Mouse (Mus musculus): ENCODE measurements around the gene Txnrd3. TPM values are rescaled to one million over a fixed set of nuclear protein-coding genes. Genes with fewer than 3 reads are reported as not detected.
A peak's percentile ranks its signal among the peaks of the same experiment; 100 is the strongest.

Txnrd3 gene
- polyA plus RNA-seq, 1 experiment from 2014 or later = 16.7 TPM

DNA sequence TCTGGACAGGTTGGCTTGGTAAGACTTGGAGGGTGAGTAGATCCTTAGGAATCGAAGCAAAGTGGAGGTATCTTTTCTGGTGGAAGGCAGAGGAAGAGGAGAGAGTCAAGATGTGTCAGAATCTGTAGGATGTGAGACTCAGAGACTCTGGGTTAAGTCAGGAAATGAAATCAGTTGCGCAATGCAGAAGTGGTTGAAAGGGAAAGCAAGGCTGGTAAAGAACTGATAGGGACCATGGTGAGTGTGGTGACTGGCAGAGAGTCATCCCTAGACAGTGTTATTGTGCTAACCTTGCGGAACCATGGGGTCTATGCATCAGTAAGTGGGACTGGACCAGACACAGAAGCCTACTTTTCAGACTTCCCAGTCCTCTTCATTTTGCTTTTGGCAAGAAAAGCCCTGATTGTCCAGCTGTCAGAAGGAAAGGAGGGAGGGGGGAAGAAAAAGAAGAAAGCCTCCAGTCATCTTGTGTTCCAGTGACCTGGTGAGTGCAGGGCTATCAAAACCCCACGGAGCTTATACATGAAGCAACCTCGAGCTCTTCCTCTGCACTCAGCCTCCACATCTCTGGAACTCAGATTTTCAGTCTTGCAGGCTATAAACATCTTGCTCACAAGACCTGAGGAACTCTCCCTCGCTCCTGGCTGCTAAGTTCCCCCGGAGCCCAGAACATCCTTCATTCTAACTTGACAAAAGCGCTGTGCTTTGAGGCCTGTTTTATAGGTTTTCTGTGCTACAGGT lies 15.6 kb upstream of the Txnrd3 start:
- no peaks in the 10 kb centered on the region for H3K36me3 ChIP-seq (replicated peaks)
- 71% methylated on average over 8 of the region's 8 CpGs for WGBS
- no peaks in the 10 kb centered on the region for H3K9me3 ChIP-seq
- H3K27ac ChIP-seq = no peak overlapping the region
- H3K4me1 ChIP-seq = peaks cover 6% of the 10 kb centered on the region
- H3K9ac ChIP-seq = no peak overlapping the region
- no peaks in the 10 kb centered on the region for H3K27me3 ChIP-seq (replicated peaks)
- no peak overlapping the region for H3K4me2 ChIP-seq
- no peak for ATAC-seq (replicated peaks)
- H3K4me3 ChIP-seq = no peak overlapping the region

GRCm38 (mm10) chr6:89631809-89632562 lies 11.8 kb upstream of the Txnrd3 start:
- Histone ChIP-seq H3K27ac (no peak overlapping the region), H3K9ac (0 out of 2 replicates have a peak overlapping the region, but pooled peaks have one; percentile 24), H3K36me3 (replicated peaks) (no peaks in the 10 kb centered on the region), H3K27me3 (replicated peaks) (no peaks in the 10 kb centered on the region), H3K4me1 (peaks cover 10% of the 10 kb centered on the region), H3K9me3 (no peaks in the 10 kb centered on the region), H3K4me2 (0 out of 2 replicates have a peak overlapping the region, but pooled peaks have one; percentile 28), H3K4me3 (no peak overlapping the region)
- 12% methylated on average over 10 of the region's 10 CpGs for WGBS
- ATAC-seq (replicated peaks) = peak; percentile 84

DNA sequence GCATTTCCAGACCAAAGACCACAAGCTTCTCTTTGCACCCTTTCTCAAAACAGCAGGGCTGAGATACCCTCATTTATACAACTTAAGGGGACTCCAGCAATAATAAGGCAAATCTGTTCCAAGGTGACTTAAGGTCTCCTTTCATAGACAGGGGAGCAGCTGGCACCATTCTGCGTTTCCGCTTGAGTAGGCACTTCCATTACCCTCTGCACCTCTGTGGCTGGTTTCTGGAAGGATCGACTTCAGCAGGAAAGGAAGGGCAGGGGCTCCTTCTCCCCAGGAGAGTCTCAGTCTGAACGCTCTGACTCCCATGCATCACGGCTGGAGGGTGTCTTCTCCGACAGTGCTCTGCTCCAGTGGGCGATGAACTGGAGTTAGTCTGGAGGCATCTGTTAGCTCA lies 10.7 kb upstream of the Txnrd3 start:
- Histone ChIP-seq H3K4me3 (no peak overlapping the region), H3K27me3 (replicated peaks) (no peaks in the 10 kb centered on the region), H3K36me3 (replicated peaks) (no peaks in the 10 kb centered on the region), H3K9ac (no peak overlapping the region), H3K4me1 (peaks cover 10% of the 10 kb centered on the region), H3K9me3 (no peaks in the 10 kb centered on the region), H3K27ac (no peak overlapping the region), H3K4me2 (no peak overlapping the region)
- ATAC-seq (replicated peaks) = no peak
- WGBS = 56% methylated on average over 7 of the region's 7 CpGs

- no peaks in the 10 kb centered on the region for H3K36me3 ChIP-seq (replicated peaks)
- H3K4me2 ChIP-seq = no peak overlapping the region
- H3K4me3 ChIP-seq = no peak overlapping the region
- no peak overlapping the region for H3K9ac ChIP-seq
- H3K27ac ChIP-seq = no peak overlapping the region
- ATAC-seq (replicated peaks) = no peak
- no peaks in the 10 kb centered on the region for H3K9me3 ChIP-seq
- no peaks in the 10 kb centered on the region for H3K27me3 ChIP-seq (replicated peaks)
- WGBS = 44% methylated on average over 8 of the region's 8 CpGs
- H3K4me1 ChIP-seq = peaks cover 10% of the 10 kb centered on the region
Measured at GRCm38 (mm10) chr6:89634400-89634799, 9.4 kb upstream of the Txnrd3 start.

- no peak overlapping the region for H3K9ac ChIP-seq
- no peak overlapping the region for H3K4me2 ChIP-seq
- H3K36me3 ChIP-seq (replicated peaks) = no peaks in the 10 kb centered on the region
- no peaks in the 10 kb centered on the region for H3K27me3 ChIP-seq (replicated peaks)
- WGBS = 83% methylated on average over 4 of the region's 4 CpGs
- no peak overlapping the region for H3K4me3 ChIP-seq
- no peak overlapping the region for H3K27ac ChIP-seq
- H3K4me1 ChIP-seq = peaks cover 5% of the 10 kb centered on the region; the same call in 1 of the 2 replicates
- ATAC-seq (replicated peaks) = no peak
- no peaks in the 10 kb centered on the region for H3K9me3 ChIP-seq
Measured at GRCm38 (mm10) chr6:89637977-89638376, 5.8 kb upstream of the Txnrd3 start.

- H3K27me3 ChIP-seq (replicated peaks) = no peaks in the 10 kb centered on the region
- no peaks in the 10 kb centered on the region for H3K9me3 ChIP-seq
- 40% methylated on average over 2 of the region's 2 CpGs for WGBS
- no peak overlapping the region for H3K9ac ChIP-seq
- H3K4me1 ChIP-seq = peaks cover 5% of the 10 kb centered on the region; the same call in 1 of the 2 replicates
- no peak overlapping the region for H3K27ac ChIP-seq
- H3K4me2 ChIP-seq = no peak overlapping the region
- no peak overlapping the region for H3K4me3 ChIP-seq
- no peaks in the 10 kb centered on the region for H3K36me3 ChIP-seq (replicated peaks)
- ATAC-seq (replicated peaks) = no peak
Measured at GRCm38 (mm10) chr6:89639025-89639424, 4.8 kb upstream of the Txnrd3 start.

DNA sequence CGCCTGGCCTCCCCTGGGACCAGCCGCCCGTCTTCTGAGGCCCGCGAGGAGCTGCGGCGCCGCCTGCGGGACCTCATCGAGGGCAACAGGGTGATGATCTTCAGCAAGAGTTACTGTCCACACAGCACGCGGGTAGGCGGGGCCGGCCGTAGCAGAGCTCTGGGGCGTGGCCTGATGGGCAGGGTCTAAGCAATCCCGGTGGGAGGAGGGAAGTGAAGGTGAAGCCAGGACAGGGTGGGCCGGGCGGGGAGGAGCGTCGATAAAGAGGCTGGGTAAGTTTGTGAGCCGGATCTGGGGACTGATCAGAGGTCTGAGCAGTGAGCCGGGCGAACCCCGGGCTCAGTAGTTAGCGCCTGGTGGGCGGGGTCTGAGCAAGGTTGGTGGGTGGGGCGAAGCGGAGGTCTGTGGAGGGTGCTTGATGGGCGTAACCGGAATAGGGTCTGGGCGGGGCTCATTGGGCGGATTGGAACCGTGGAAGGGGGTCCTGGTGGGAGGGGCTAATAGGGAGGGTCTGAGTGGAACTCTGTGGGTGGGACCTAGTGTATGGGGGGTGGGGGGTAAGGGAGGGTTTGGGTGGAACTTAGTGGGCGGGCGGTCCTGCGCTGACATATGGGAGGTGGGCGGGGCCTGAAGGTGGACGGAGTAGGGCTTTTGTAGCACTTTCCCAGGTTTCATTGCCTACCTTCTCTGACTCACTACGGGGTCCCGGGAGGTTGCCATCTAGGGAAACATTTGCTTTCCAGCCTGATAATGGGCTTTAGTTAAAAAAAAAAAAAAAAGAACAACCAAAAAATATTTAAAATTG lies 685 bp downstream of the Txnrd3 start:
- Histone ChIP-seq H3K27me3 (replicated peaks) (no peaks in the 10 kb centered on the region), H3K36me3 (replicated peaks) (no peaks in the 10 kb centered on the region), H3K9ac (peak overlapping the region; percentile 58), H3K4me3 (peak overlapping the region; percentile 70), H3K4me2 (peak overlapping the region; percentile 85), H3K27ac (peak overlapping the region; percentile 86), H3K9me3 (no peaks in the 10 kb centered on the region), H3K4me1 (peaks cover 12% of the 10 kb centered on the region)
- 0% methylated on average over 40 of the region's 41 CpGs for WGBS
- ATAC-seq (replicated peaks) = peak; percentile 94

DNA sequence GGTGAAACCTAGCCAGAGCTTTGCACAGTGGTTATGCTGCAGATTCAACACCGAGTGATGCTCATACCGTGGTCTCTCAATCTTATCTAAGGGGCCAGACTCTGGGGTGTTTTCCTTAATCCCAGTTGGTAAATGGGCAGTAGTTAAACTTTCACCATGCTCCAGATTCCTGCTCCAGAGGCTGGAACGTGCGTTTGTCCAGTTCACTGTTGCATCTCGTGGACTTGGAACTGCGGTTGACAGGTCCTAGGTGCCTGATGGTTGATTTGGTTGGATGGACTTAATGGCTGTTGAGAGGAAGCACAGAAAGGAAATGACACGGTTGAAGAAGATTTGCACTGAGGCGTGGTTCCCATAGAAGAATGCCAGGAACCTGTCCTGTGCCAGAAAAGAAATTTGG lies 6.1 kb downstream of the Txnrd3 start:
- WGBS = 95% methylated on average over 8 of the region's 8 CpGs
- H3K4me3 ChIP-seq = no peak overlapping the region
- H3K4me2 ChIP-seq = no peak overlapping the region
- ATAC-seq (replicated peaks) = no peak
- no peaks in the 10 kb centered on the region for H3K9me3 ChIP-seq
- H3K36me3 ChIP-seq (replicated peaks) = no peaks in the 10 kb centered on the region
- H3K27ac ChIP-seq = no peak overlapping the region
- H3K27me3 ChIP-seq (replicated peaks) = no peaks in the 10 kb centered on the region
- H3K4me1 ChIP-seq = peaks cover 10% of the 10 kb centered on the region
- H3K9ac ChIP-seq = no peak overlapping the region

DNA sequence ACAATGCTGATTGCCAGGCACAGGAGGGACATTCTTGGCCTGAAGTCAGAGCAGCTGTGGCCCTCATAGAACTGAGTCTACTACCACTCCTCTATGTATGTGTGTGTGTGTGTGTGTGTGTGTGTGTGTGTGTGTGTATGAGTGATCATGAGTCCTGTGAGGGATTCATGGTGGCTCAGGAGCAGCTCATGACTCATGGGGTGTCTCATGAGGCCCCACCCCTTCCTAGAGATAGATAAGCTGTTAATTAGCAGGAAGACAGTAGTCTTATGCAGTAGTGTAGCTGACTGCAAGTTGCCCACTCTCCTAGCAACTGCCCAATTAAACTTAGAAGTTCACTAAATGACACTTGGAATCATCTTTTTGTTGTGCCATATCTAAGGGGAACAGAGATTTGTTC lies 8.0 kb downstream of the Txnrd3 start:
- H3K4me1 ChIP-seq = no peaks in the 10 kb centered on the region
- no peak overlapping the region for H3K4me3 ChIP-seq
- no peak overlapping the region for H3K27ac ChIP-seq
- ATAC-seq (replicated peaks) = no peak
- no peaks in the 10 kb centered on the region for H3K9me3 ChIP-seq
- no peaks in the 10 kb centered on the region for H3K27me3 ChIP-seq (replicated peaks)
- no peak overlapping the region for H3K4me2 ChIP-seq
- no peak overlapping the region for H3K9ac ChIP-seq
- H3K36me3 ChIP-seq (replicated peaks) = no peaks in the 10 kb centered on the region

DNA sequence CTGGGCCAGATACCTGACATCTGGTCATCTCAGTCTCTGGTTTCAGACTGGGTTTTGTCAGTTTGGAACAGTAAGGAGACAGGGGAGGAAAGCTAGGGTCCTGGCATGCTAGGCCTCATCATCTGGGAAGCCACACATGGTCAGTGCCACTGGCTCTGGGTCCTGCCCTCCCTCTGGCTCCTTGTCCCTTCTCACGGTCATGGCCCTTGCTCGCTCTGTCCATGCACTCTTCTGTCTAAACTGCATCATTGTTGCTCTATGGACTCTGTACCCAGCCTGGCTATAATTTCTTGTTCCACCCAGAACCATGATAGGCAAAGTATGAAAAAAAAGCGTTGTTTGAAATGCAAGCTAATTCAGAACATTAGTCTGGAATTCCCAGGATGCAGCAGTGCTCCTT lies 11.2 kb downstream of the Txnrd3 start:
- Histone ChIP-seq H3K9ac (no peak overlapping the region), H3K4me1 (no peaks in the 10 kb centered on the region), H3K36me3 (replicated peaks) (no peaks in the 10 kb centered on the region), H3K9me3 (no peaks in the 10 kb centered on the region), H3K27ac (no peak overlapping the region), H3K27me3 (replicated peaks) (no peaks in the 10 kb centered on the region), H3K4me2 (no peak overlapping the region), H3K4me3 (no peak overlapping the region)
- ATAC-seq (replicated peaks) = no peak
- 93% methylated on average over 3 of the region's 3 CpGs for WGBS

DNA sequence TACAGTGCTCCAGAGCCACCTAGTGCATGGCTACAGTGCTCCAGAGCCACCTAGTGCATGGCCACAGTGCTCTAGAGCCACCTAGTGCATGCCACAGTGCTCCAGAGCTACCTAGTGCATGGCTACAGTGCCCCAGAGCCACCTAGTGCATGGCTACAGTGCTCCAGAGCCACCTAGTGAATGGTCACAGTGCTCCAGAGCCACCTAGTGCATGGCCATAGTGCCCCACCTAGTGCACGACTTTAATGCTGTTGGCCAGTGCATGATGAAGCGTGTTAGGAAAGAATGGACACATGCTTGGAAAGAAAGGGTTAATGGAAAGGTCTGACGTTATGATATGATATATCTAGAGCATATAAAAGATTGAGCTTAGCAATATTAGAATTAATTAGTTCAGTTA lies 14.6 kb downstream of the Txnrd3 start:
- no peak for ATAC-seq (replicated peaks)
- Histone ChIP-seq H3K36me3 (replicated peaks) (no peaks in the 10 kb centered on the region; the same call in 1 of the 2 replicates), H3K4me3 (no peak overlapping the region), H3K27ac (no peak overlapping the region), H3K9me3 (no peaks in the 10 kb centered on the region), H3K27me3 (replicated peaks) (no peaks in the 10 kb centered on the region), H3K4me2 (no peak overlapping the region), H3K4me1 (no peaks in the 10 kb centered on the region), H3K9ac (no peak overlapping the region)
- WGBS = 77% methylated on average over 3 of the region's 3 CpGs

DNA sequence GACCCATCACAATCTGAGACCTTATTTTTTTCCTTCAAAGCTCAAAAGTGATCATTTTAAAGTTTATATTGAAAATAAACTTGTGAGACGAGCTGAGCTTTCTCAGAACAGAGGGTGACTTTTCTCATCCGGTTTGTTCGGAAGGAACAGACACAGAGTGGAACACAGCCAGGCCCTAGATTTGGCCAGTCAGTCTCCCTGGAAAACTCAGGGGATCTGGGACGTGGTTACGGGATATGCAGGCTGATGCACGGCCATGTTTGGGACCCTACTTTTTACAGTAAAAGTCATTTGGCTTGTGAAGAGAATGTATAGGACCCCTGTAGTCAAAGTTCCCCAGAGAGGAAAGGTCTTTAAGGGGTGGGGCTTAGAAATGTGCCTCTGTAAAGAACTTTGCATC lies 15.1 kb downstream of the Txnrd3 start:
- H3K9me3 ChIP-seq = no peaks in the 10 kb centered on the region
- 86% methylated on average over 6 of the region's 6 CpGs for WGBS
- H3K36me3 ChIP-seq (replicated peaks) = no peaks in the 10 kb centered on the region; the same call in 1 of the 2 replicates
- H3K4me1 ChIP-seq = no peaks in the 10 kb centered on the region
- no peak overlapping the region for H3K27ac ChIP-seq
- no peaks in the 10 kb centered on the region for H3K27me3 ChIP-seq (replicated peaks)
- no peak for ATAC-seq (replicated peaks)
- H3K4me3 ChIP-seq = no peak overlapping the region
- no peak overlapping the region for H3K9ac ChIP-seq
- no peak overlapping the region for H3K4me2 ChIP-seq
